Mouse (Mus musculus) cerebellum, adult 2 months (tissue): ENCODE results near the gene Ubr4.

Experiments
- CTCF ChIP-seq: fragments of 200-500 bp; IDR thresholded peaks from 2 replicates; pipeline ENCODE4 v1.5.1; 2011; ENCODE audit warnings: low read depth, mild to moderate bottlenecking, control low read depth, low read length, moderate library complexity, borderline replicate concordance; ENCODE audit not compliant: insufficient read depth
- POLR2A ChIP-seq: fragments of 200-500 bp; IDR thresholded peaks from 2 replicates; pipeline ENCODE4 v1.6.1; 2011; ENCODE audit warnings: low read length, control low read depth, borderline replicate concordance; ENCODE audit not compliant: insufficient read depth

- TF ChIP-seq CTCF, result no peak
- TF ChIP-seq POLR2A, result no peak
These were observed 14.3 kb upstream of the Ubr4 start for GRCm38 (mm10) chr4:139338145-139338544.
